Mouse (Mus musculus): ENCODE data around the gene C330007P06Rik. TPM values are rescaled to one million over a fixed set of nuclear protein-coding genes. Genes with fewer than 3 reads are reported as not detected.

C330007P06Rik gene
- polyA plus RNA-seq, 1 experiment from 2014 or later, result 16.6 TPM

DNA sequence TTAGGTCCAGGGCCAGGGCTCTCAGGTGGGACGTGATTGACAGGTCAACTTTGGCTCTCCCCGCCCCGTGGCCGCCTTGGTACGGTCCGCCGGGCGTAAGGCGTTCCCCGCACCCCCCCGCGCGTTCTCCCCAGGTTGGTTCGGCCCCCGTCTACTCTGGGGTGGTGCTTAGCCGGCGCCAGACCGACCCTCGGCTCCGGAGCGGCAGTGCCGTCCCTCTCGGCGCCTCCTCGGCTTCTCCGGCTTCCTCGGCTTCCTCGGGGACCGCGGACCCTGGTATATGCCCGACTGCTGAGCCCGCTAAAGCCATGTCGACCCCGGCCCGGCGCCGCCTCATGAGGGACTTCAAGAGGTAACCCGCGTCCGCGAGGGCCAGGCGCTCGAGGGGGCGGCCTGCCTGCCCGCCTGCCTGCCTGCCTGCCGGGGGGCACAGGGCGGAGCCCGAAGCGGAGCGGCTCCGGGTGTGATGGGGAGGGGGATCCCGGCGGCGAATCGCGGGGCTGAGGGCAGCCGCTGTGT lies 326 bp upstream of the C330007P06Rik start:
- Histone ChIP-seq H3K9me3 (replicated peaks) (no peaks in the 10 kb centered on the region), H3K4me2 (peak overlapping the region; percentile 63), H3K4me1 (replicated peaks) (0 out of 2 replicates have a peak, but pooled peaks cover 3% of the 10 kb centered on the region), H3K27ac (peak overlapping the region; percentile 75), H3K27me3 (no peaks in the 10 kb centered on the region), H3K36me3 (no peaks in the 10 kb centered on the region), H3K4me3 (peak overlapping the region; percentile 67), H3K9ac (peak overlapping the region; percentile 71)
- peak; percentile 95 for ATAC-seq (replicated peaks; ENCODE audit: insufficient number of reproducible peaks, insufficient read depth, low FRiP score, low read depth)
- 19% methylated on average over 45 of the region's 57 CpGs for WGBS

DNA sequence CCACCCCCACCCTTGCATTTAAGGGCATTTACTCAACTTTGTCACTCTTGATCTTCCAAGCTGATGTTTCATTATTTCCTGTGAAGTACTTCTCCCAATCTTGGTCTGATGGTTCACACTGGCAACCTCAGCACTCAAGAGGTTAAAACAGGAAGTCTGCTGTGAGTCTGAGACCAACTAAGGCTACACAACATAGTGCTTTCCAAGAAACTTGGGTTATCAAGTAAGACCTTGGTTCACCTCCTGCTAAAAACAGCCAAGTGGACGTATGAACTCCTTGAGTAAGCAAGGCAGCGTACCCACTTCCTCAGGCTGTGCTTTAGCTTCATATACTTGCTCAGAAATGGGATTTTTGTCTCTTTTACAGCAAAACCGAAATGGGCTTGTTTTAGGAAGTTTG lies 3.5 kb downstream of the C330007P06Rik start:
- H3K4me3 ChIP-seq, result no peak overlapping the region
- no peak overlapping the region for H3K27ac ChIP-seq
- no peaks in the 10 kb centered on the region for H3K27me3 ChIP-seq
- H3K9me3 ChIP-seq (replicated peaks), result no peaks in the 10 kb centered on the region
- no peak overlapping the region for H3K9ac ChIP-seq
- no peak overlapping the region for H3K4me2 ChIP-seq
- H3K4me1 ChIP-seq (replicated peaks), result 0 out of 2 replicates have a peak, but pooled peaks cover under 1% of the 10 kb centered on the region
- WGBS, result 58% methylated on average over 3 of the region's 3 CpGs
- ATAC-seq (replicated peaks; ENCODE audit: insufficient number of reproducible peaks, insufficient read depth, low FRiP score, low read depth), result no peak
- H3K36me3 ChIP-seq, result no peaks in the 10 kb centered on the region

DNA sequence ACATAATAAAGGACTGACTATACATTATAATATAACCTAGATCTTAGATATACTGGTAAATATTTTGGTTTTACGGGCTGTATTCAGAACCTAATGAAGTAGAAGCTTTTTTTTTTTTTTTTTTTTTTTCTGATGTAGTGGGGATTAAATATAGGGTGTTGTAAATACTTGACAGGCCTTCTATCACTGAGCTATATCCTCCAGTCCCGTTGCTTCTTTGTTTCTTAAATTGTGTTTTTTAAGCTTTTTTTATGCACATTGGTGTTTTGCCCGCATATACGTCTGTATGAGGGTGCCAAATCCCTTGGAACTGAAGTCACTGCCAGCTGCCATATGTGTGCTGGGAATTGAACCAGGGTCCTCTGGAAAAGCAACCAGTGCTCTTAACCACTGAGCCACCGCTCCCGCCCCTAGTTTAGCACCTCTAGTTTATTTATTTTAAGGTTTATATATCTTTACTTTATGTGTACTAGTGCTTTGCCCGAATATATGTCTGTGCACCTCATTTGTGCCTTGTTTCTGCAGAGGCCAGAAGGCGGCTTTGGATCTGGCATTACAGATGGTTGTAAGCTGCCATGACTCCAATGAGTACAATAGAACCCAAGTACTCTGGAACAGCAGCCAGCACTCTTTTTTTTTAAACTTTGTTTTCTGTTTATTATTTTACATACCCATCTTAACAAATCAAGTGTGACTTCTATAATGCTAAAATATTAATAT lies 9.1 kb downstream of the C330007P06Rik start:
- ATAC-seq (replicated peaks; ENCODE audit: insufficient number of reproducible peaks, insufficient read depth, low FRiP score, low read depth), result no peak
- Histone ChIP-seq H3K9me3 (replicated peaks) (no peaks in the 10 kb centered on the region), H3K9ac (no peak overlapping the region), H3K27me3 (no peaks in the 10 kb centered on the region), H3K4me3 (peak overlapping the region; percentile 54), H3K27ac (peak overlapping the region; percentile 73), H3K4me1 (replicated peaks) (no peaks in the 10 kb centered on the region; the same call in 1 of the 2 replicates), H3K36me3 (no peaks in the 10 kb centered on the region), H3K4me2 (peak overlapping the region; percentile 38; the same call in 1 of the 2 replicates)
- WGBS, result 46% methylated on average over 8 of the region's 8 CpGs

DNA sequence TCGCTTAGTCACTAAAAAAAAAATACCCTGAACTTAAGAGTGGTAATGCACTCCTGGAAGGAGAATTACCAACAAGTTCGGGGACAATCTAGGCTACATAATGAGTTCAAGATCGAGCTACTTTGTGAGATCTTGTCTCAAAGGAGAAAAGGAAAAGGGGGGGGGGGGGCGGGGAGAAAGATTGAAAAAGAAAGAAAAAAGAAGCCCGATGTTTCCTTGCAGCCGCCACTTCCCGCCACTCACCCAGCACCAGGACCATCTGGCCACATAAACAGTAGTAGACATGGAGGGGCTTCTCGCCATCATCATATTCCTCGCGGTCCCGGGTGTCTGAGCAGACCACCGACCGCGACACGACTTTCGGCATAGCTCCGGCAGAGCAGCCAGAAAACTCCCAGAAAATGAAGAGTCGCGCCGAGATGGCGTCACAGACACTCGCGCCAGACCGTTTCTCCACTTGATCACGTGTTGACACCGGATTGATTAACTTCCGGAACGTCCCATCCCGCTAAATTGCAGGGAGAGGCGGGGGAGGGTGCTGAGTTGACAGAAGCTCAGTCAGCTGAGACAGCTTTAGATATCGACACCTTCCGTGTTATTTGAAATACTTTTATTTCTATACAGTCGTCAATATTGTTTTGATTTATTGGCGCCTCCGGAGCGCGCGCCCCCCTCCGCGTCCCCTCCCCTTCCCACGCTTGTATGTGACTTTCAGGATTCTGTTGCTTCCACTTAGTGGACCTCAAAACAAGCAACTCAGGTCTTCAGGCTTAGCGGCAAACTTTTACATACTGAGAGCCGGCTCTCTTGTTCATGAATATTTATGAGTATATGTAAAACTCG lies 9.9 kb downstream of the C330007P06Rik start:
- 6% methylated on average over 43 of the region's 44 CpGs for WGBS
- peak overlapping the region; percentile 54 for H3K4me3 ChIP-seq
- no peaks in the 10 kb centered on the region for H3K36me3 ChIP-seq
- H3K27ac ChIP-seq, result peak overlapping the region; percentile 73
- H3K9me3 ChIP-seq (replicated peaks), result no peaks in the 10 kb centered on the region
- H3K27me3 ChIP-seq, result no peaks in the 10 kb centered on the region
- H3K4me2 ChIP-seq, result peak overlapping the region; percentile 56
- peak; percentile 73 for ATAC-seq (replicated peaks; ENCODE audit: insufficient number of reproducible peaks, insufficient read depth, low FRiP score, low read depth)
- H3K9ac ChIP-seq, result peak overlapping the region; percentile 50
- H3K4me1 ChIP-seq (replicated peaks), result no peaks in the 10 kb centered on the region; the same call in 1 of the 2 replicates

DNA sequence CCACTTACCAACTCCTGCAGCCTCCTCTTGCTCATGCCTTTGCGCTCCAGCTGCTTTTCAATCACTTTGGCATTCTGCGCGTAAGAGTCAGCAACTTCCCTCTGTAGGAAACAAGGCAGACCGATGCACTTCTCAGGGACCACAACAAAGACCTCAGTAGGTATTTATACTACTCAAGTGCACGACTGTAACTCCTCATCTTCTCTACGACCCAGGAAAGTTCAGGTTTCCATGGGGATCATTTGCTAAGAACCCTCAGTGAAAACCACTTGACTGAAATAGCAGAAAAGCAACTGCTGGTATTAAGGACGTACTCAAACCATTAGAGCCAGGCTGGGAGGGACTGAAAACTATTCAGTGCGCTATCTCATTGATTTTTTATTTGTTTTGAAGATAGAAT lies 21.3 kb downstream of the C330007P06Rik start:
- ATAC-seq (replicated peaks; ENCODE audit: insufficient number of reproducible peaks, insufficient read depth, low FRiP score, low read depth), result no peak
- Histone ChIP-seq H3K36me3 (peaks cover 5% of the 10 kb centered on the region; the same call in 1 of the 2 replicates), H3K27me3 (no peaks in the 10 kb centered on the region), H3K9ac (no peak overlapping the region), H3K4me1 (replicated peaks) (no peaks in the 10 kb centered on the region), H3K9me3 (replicated peaks) (no peaks in the 10 kb centered on the region), H3K4me2 (no peak overlapping the region), H3K27ac (no peak overlapping the region), H3K4me3 (no peak overlapping the region)
- 85% methylated on average over 8 of the region's 8 CpGs for WGBS

DNA sequence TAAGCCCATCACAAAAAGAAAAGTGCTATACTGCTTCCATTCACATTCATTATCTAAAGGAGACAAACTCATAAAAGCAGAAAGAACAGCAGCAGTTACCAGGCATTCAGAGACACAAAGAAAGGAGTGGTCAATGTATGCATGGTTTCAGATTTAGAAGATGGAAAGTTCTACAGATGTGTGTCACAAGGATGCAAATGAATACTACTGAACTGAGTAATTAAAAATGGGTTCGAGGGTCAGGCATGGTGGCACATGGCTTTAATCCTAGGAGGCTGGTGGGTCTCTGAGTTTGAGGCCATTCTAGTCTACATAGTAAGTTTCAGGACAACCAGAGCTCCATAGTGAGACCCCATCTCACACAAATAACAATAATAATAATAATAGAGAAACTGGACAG lies 26.8 kb downstream of the C330007P06Rik start:
- Histone ChIP-seq H3K4me3 (no peak overlapping the region), H3K27ac (no peak overlapping the region), H3K36me3 (no peaks in the 10 kb centered on the region), H3K9ac (no peak overlapping the region), H3K9me3 (replicated peaks) (no peaks in the 10 kb centered on the region), H3K27me3 (no peaks in the 10 kb centered on the region), H3K4me2 (no peak overlapping the region), H3K4me1 (replicated peaks) (no peaks in the 10 kb centered on the region)
- no peak for ATAC-seq (replicated peaks; ENCODE audit: insufficient number of reproducible peaks, insufficient read depth, low FRiP score, low read depth)
- 73% methylated on average over 1 of the region's 1 CpGs for WGBS

DNA sequence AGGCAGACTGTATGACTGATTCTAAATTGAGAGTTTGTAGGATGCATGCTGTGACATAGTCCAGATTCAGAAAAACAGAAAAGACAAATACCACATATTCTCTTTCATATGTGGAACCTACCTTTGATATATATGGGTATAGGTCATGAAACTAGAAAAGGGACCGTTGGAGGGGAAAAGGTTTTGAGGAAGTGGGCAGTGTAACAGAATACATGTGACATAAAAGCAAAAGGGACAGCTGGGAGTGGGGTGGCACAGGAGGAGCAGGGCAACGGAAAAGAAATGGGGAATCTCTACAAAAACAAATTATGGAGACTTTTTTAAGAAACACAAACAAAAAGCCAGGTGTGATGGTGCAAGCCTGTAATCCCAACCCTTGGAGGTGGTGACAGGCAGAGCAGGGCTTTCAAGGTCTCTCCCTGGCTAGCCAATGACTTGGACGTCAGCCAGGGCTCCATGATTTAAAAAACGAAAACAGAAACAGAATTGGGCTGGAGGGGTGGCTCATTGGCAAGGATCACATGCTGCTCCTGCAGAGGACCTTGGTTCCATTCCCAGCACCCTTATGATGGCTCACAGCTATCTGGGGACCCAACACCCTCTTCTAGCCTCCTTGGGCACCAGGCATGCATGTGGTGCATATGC lies 30.4 kb downstream of the C330007P06Rik start:
- Histone ChIP-seq H3K9ac (no peak overlapping the region), H3K4me3 (no peak overlapping the region), H3K4me1 (replicated peaks) (no peaks in the 10 kb centered on the region), H3K36me3 (no peaks in the 10 kb centered on the region), H3K4me2 (no peak overlapping the region), H3K27me3 (no peaks in the 10 kb centered on the region), H3K9me3 (replicated peaks) (no peaks in the 10 kb centered on the region), H3K27ac (no peak overlapping the region)
- no peak for ATAC-seq (replicated peaks; ENCODE audit: insufficient number of reproducible peaks, insufficient read depth, low FRiP score, low read depth)
- 45% methylated on average over 4 of the region's 4 CpGs for WGBS

DNA sequence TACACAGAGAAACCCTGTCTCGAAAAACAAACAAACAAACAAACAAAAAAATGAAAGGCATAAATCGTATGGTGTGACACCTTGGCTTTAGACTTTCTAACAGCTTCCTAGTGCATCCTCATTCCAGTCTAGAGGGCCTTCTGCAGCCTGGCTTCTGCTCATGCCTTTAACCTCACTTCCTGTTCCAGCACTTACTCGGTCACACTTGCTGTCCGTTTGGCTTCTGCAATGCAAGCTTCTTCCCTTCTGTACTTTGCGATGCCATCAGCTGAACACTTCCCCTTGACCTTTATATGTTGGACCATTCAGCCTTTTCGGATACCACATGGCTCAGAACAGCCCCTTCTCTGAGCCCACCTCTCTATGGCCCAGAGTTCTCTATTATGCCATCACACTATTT lies 32.2 kb downstream of the C330007P06Rik start:
- no peak for ATAC-seq (replicated peaks; ENCODE audit: insufficient number of reproducible peaks, insufficient read depth, low FRiP score, low read depth)
- 75% methylated on average over 6 of the region's 6 CpGs for WGBS
- Histone ChIP-seq H3K9ac (no peak overlapping the region), H3K4me2 (no peak overlapping the region), H3K4me1 (replicated peaks) (no peaks in the 10 kb centered on the region), H3K27me3 (no peaks in the 10 kb centered on the region), H3K9me3 (replicated peaks) (no peaks in the 10 kb centered on the region), H3K4me3 (no peak overlapping the region), H3K36me3 (no peaks in the 10 kb centered on the region), H3K27ac (no peak overlapping the region)

DNA sequence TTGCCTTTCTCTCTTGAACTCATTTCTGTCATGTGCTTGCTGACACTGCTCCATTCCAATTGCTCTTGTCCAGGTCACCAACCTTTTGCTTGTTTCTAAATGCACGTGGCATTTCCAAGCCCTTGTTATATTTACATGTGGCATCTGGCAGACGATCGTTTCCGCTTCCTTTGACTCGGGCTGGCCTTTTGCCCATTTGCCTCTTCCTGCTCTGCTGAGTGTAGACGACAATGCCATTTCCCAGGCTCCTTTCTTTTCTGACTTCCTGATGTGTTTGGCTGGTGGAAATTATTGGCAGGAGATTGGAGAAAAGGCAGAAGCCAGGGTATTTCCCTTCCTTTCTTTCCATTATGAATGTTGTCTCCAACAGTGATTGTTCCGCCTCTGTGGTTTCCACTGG lies 34.5 kb downstream of the C330007P06Rik start:
- H3K36me3 ChIP-seq, result no peaks in the 10 kb centered on the region
- 48% methylated on average over 7 of the region's 7 CpGs for WGBS
- H3K9ac ChIP-seq, result no peak overlapping the region
- no peaks in the 10 kb centered on the region for H3K4me1 ChIP-seq (replicated peaks)
- H3K4me3 ChIP-seq, result no peak overlapping the region
- H3K9me3 ChIP-seq (replicated peaks), result no peaks in the 10 kb centered on the region
- no peak overlapping the region for H3K4me2 ChIP-seq
- H3K27ac ChIP-seq, result peak overlapping the region; percentile 49
- no peak for ATAC-seq (replicated peaks; ENCODE audit: insufficient number of reproducible peaks, insufficient read depth, low FRiP score, low read depth)
- no peaks in the 10 kb centered on the region for H3K27me3 ChIP-seq

DNA sequence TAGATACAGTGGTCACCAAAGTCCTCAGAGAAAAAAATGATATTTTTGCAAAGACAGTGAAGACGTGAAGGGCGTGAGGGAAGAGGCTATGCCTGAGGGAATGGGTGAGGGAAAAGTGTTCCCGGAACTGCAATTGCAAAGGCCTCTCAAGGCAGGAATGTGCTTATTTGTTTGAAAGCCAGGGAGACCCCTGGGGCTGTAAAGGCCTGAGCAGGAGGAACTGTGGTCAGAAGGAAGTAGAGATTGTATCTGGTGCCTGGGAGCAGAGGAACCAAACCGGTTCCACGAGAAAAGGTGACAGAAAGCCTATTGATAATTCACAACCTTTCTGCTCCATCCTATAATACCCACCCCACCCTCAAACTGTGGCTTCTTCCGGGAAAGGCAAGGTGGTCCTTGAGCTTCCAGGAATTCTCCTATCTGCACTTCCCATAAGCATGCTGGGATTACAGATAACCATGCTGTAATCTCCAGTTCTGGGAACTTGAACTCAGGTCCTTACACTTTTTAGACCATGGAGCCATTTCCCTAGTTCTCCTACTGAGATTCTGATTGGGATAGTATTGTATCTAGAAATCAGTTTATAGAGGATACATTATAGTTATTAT lies 36.7 kb downstream of the C330007P06Rik start:
- 53% methylated on average over 6 of the region's 6 CpGs for WGBS
- no peak overlapping the region for H3K27ac ChIP-seq

More for the DNA sequence above, 36.7 kb downstream of the C330007P06Rik start:
- H3K4me1 ChIP-seq (replicated peaks), result peaks cover 4% of the 10 kb centered on the region
- ATAC-seq (replicated peaks; ENCODE audit: insufficient number of reproducible peaks, insufficient read depth, low FRiP score, low read depth), result no peak
- H3K36me3 ChIP-seq, result no peaks in the 10 kb centered on the region
- no peaks in the 10 kb centered on the region for H3K27me3 ChIP-seq
- no peak overlapping the region for H3K4me2 ChIP-seq
- no peak overlapping the region for H3K4me3 ChIP-seq
- no peaks in the 10 kb centered on the region for H3K9me3 ChIP-seq (replicated peaks)
- no peak overlapping the region for H3K9ac ChIP-seq
